Mouse (Mus musculus) left cerebral cortex, postnatal 25 days (tissue): ENCODE data around the gene Dnajc17. TPM values are rescaled to one million over a fixed set of nuclear protein-coding genes. Genes with fewer than 3 reads are reported as not detected.
A peak's percentile ranks its signal among the peaks of the same experiment; 100 is the strongest.

Experiments
- DNase-seq, 2 experiments: peaks; one replicate each; pipeline ENCODE4 v3.0.0; 2022; ENCODE audit warnings: low spot score in 2 of 2, mixed read lengths in 1 of 2
- intact Hi-C: fragments of 180-260 bp; cut with DNase I; formaldehyde crosslinking; loops from one replicate; pipeline ENCODE4 v1.15.1; 2025
- total RNA-seq, 2 experiments: library from RNA; stranded (reverse); gene quantifications; 2 replicates each; pipeline ENCODE4 v1.2.3; 2021

The Dnajc17 gene
- total RNA-seq, 2 experiments from 2014 or later = 16.4 to 18.5 TPM

DNA sequence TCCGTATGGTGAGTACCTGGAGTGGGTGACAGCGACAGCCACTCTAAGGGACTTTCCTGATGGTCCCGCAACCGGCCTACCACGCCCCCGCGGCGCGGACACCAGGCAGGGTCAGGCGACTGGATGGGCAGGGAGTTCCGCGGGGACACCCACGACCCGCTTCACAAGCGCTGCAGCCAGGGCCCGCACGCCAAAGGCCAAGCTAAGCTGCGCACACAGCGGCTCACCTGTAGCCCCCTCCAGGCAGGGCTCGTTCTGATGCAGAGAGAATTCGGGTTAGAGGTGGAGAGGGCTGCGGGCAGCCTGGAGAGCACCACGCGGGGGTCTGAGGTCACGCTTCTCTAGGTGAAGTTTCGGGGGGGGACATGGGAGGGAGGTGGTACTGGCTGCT lies 40.7 kb downstream of the Dnajc17 start:
- no peak for DNase-seq
- intact Hi-C loops = no loop called here

DNA sequence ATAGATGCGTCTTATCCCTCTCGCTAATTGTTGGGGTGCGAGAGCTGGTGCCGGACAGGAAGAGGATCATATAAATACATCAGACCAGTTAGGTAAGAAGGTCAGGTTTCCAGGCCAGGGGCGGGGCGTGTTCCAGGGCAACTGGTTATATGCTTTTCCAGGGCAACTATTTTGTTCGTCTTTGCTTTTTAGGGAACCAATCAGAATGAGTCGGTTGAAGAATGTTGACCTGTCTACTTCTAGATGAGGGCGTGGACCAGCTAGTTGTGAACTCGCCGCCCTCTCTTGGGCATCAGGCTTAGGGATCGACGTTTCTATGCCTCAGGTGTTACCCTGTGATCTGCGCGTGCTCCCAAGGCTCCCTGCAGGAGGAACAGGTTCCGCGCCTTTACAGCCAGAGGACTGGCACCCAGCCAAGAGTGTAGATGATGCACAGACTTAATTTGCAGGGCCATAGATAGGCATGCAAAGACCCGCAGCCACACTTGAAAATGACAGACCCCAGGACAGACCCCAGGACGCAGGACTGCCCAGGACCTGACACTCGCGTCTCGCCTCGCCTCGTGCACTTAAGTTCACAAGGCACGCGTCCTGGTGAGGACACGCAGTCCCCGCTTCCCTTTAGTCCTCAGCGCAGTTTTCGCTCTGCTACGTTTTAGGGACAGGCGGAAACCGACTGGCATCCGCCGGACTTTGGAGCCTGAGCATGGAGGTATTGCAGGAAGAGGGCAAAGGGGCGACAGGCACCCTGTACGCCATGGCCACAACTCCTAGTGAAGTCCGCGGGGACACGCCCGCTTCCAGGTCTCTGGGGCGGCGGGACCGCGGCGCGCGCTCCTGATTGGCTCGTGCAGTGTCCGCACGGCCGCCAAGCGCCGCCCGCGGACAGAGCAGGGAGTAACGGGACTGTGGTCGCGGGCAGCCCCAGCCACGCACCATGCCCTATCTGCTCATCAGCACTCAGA lies 41.4 kb downstream of the Dnajc17 start, which contains the start of gene Gchfr:
Gene Gchfr (plus strand): TSS at position 873 of the 965 bp plus-strand sequence.
- peak; percentile 30 to 33 for DNase-seq
- intact Hi-C loops = no loop called here

DNA sequence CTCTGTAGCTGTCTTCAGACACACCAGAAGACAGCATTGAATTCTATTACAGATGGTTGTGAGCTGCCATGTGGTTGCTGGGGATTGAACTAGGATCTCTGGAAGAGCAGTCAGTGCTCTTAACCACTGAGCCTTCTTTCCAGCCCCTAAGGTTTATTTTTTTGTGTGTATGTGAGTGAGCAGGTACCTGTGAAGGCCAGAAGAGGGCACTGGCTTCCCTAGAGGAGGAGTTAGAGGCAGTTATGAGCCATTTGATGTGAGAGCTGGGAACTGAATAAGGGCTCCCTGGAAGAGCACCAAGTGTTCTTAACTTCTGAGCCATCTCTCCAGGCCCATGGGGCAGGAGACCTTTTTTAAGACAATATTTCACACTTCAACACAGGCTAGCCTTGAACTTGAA lies 43.2 kb downstream of the Dnajc17 start:
- no peak for DNase-seq
- intact Hi-C loops = no loop called here

DNA sequence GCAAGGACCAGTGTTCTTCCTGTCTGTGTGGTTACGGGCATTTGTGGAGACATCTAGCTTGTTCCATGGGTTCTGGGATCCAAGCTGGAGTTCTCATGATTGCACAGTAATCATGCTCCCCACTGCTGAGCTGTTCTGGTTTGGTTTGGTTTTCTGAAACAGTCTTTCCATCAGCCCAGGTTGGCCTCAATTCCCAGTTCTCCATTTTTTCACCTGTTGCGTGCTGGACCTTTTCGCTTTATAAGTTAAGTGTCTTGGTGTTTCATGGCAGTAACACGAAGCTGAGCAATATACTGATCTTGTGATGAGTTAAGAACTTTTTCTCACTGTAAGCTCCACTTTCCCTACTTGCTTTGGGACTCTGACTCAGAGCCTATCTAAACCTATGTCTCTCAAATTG lies 44.6 kb downstream of the Dnajc17 start:
- intact Hi-C loops = no loop called here
- no peak for DNase-seq

DNA sequence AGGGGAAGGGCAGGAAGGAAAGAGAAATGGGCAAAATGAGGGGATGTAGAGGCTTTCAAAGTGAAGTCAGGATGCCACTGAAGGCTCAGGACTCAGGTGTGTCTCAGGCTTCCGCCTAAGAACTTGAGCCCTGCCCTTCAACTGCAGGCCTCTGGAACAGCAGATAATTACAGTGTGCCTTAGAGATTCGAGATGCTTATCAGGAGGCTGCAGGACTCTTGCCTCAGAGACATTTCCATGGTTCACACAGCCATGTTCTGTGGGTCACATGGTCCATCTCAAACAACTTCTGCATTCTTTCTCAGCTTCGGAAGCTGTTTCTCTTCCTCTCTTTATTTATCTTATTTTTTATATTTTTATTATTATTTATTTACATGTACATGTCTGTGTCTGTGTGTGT lies 45.5 kb downstream of the Dnajc17 start:
- intact Hi-C loops = no loop called here
- DNase-seq = no peak

DNA sequence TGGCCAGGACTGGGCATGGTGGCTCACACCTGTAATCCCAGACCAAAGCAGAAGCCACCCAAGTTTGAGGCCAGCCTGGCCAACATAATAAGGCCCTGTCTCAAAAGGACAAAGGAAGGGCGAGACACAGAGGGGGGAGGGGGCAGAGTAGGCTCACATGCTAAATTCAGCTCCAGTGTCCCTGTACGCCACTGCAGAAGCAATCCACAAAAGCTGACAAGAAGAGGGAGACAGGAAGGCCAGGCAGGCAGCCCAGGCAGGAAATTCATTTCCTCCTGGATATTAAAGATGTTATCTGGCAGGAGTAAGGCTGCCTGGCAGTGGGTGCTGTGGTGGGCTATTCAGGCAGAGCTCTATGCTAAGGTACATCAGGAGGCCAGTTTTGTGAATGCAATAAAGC lies 47.3 kb downstream of the Dnajc17 start:
- intact Hi-C loops = no loop called here

DNA sequence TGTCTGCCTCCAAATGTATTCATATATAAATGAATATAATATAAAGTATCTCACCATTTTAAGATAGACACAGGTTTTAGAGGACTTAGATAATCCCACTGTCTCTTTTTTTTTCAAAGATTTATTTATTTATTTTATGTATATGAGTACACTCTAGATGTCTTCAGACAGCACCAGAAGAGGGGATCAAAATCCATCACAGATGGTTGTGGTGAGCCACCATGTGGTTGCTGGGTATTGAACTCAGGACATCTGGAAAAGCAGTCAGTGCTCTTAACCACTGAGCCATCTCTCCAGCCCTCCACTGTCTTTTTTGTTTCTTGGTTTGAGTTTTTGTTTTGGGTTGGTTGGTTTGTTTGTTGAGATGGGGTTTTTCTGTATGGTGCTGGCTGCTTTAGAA lies 50.8 kb downstream of the Dnajc17 start:
- DNase-seq = no peak
- intact Hi-C loops = loop anchor here (5.0 kb wide), 1 partner anchor 111 kb away; the partner anchor contains the start of gene Knl1

More for the DNA sequence above, 47.3 kb downstream of the Dnajc17 start:
- no peak for DNase-seq

DNA sequence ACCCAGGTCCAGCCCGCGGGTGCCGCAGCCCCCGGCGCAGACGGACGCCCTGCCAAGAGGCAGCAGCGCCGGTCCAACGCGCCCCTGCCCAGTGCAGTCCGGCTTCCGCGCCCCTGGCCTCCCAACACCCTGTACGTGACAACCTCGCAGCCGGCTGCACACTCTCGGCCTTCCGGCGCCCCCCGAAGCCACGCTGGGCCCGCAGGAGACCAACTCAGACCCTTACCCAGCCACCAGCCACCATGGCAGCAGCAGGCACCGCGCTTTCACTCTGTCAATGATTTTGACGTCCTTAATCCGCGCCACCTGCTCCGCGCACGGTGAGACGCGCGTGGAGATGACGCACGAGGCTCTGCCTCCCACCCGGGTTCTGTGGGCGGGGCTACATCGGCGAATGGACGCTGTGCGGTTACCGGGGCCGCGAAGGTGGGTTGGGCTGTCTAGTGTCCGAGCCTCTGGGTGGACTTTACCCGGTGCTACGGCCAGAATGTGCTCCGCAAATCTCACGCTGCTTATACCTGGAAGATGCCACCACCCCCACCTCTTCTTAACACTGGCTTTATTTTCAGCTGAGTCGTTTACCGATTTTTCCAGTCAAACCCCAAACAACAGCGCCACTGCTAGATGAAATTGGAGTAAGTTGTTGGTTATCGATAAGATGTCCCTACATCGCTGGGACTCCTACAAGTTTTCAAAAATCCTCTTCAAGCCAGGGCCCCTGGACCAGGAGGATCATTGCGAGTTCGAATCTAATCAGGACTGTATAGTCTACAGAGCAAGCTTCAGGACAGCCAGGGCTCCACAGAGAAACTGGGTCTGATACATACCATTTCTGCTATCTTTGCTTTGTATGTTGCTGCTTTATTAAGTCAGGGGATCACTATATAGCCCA lies 51.7 kb downstream of the Dnajc17 start, which contains the start of gene Rmdn3:
Gene Rmdn3 (minus strand): TSS at position 354 of the 892 bp plus-strand sequence.
- intact Hi-C loops = loop anchor here (5.0 kb wide), 1 partner anchor 110 kb away; the partner anchor contains the start of gene Knl1
- peak; percentile 97 to 99 for DNase-seq

DNA sequence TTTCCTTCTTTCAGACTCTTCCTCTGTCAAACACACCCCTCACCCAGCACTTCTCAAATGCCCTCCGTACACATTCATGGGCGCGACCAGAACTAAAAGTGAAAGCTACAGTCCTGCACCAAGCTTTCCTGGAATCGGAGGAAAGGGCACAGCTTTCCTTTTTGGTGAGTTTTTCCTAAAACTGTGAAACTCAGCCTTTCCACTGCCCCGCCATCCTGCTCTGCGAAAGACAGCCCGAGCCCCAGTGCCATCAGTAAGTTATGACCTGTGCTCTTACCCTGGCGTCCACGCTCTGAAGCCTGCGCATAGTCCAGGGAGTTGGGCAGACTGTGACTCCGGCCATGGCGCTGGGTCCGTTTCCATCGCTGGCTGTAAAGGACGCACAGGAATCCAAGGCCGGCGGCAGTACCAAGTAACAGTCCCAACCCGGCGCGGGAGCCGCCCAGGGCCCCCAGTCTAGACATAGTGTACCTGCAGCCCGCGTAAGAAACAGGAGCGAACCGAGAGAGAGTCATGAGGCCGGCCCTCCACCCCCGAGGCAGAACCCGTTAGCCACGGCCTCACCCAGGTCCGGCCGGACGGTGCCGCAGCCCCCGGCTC lies 52.4 kb downstream of the Dnajc17 start:
- peak in 1 of 2 experiments; percentile 4 for DNase-seq
- intact Hi-C loops = loop anchor here (5.0 kb wide), 1 partner anchor 109 kb away; the partner anchor contains the start of gene Knl1

DNA sequence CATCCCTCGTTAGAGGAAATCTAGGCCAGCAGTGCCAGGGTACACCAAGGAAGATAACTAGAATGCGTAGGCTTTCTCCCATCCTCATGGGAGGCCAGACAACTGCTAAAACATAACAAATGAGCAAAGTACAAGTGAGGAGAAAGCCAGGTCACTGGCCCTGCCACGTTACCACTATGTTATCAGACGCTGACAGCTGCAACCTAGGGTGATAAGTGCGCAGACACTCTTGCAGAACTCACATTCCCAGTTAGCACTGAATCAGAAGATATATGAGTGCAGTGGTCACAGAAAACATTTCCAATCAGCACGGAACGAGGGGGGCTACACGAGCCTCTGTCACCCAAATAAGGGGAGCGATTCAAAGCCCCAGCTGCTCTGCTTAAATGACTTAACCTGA lies 53.2 kb downstream of the Dnajc17 start:
- intact Hi-C loops = loop anchor here (5.0 kb wide), 1 partner anchor 108 kb away; the partner anchor contains the start of gene Knl1

DNA sequence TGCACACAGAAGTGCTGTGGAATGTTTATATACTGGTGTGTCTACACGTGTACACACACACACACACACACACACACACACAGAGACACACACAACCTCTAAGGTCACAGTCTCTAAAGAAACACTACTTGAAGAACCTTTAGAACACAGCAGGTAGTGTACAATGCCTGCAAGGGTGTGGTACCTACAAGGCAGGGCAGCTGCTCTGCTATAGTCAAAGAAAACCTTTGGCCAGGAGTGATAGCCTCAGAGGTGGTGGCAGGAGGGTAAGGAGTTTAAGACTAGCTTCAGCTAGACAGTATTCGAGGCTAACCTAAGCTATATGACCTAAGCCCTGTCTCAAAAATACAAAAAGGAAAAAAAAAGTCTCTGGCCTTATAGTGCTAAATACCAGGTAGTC lies 53.9 kb downstream of the Dnajc17 start:
- intact Hi-C loops = loop anchor here (5.0 kb wide), 1 partner anchor 107 kb away; the partner anchor contains the start of gene Knl1
- no peak for DNase-seq

More for the DNA sequence above, 53.2 kb downstream of the Dnajc17 start:
- DNase-seq = no peak

DNA sequence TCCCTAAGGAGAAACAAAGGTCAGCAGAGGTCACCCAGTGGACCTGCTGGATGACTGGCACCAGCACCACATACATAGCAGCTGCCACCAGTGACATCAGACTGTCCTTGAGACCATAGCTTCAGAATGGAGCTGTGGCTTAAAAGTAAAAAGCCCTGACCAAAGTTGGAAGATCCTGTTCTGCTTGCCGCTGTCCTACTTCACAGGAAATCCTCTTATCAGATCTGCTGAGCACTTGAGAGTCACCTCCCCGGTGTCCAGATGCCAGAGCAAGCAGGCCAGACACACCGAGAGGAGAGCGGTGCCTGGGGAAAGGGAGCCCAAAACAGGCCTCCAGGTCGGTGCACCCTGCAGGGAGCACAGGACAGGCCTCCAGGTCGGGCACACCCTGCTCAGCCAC lies 56.3 kb downstream of the Dnajc17 start:
- no peak for DNase-seq
- intact Hi-C loops = no loop called here

DNA sequence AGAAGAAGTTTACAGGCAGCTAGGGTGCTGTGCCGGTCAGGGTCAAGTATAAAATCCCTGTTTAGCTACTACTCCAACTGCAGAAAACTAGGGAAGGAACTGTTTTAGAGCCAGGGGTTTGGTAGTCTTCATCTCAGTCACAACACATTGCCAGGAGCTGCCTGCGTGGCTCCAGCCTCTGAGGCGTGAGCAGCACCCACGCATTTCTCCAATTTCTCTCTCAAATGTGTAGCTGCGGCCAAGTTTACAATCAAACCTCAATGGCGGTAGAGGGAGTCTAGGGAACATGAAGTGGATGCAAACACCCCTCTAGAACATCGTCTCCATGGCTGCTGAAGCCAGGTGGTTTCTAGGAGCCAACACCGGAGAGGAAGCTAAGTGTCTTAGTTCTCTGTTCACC lies 60.8 kb downstream of the Dnajc17 start:
- DNase-seq = peak; percentile 33 to 74
- intact Hi-C loops = no loop called here

DNA sequence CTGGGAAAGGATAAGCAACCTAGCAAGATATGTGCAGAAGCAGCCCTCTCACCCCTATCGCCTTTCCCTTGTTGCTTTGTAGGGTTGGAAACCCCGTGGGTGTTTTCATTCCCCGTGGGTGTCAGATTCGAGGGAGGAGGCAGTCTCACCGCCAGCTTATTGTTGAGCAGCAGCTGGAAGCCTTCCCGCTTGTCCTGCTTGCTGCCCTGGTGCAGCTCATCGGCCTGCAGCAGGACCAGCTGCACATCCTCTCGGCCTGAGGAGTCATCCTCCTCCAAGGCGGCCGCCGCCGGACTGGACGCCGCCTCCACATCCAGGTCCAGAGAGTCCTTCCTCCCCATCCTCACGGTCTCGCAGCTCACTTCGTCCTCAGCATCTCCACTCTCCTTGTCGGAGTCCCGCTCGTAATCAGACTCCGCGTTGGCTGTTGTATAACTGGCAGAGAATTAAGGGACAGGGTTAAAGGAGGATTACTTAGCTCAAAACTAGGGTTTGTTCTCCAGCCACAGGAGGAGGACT lies 61.4 kb downstream of the Dnajc17 start:
- intact Hi-C loops = no loop called here
- DNase-seq = peak in 1 of 2 experiments; percentile 7

DNA sequence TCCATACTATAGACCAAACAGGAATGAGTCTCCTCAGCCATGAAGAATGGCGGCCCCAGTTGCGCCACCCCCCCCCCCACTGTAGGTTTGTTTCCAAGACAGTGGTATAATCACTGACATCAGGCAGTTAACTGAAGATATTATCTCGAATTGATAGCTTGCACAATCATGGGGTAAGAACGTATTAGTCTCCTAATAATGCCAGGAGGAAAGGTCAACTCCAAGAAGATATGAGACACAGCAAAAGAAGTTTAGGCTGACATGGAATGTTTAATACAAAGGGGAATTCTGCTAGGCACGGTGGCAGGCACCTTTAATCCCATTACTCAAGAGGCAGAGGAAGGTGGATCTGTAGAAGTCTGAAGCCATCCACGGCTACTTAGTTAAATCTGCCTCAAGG lies 62.2 kb downstream of the Dnajc17 start:
- intact Hi-C loops = no loop called here
- no peak for DNase-seq

DNA sequence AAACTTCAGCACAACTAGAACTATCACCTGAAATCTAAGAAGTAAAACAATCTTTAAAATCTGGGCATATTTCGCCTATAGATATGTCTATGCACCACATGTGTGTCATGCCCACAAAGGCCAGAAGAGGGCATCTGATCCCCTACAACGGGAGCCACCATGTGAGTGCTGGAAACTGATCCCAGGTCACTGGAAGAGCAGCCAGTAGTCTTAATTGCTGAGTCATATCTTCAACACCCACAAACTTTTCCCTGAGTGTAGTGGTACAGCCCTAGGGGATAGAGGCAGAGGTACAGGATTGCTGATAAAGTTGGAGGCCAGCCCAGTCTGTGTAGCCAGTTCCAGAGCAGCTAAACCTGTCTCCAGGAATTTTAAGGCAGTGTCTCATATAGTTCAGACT lies 63.4 kb downstream of the Dnajc17 start:
- intact Hi-C loops = no loop called here
- DNase-seq = no peak

DNA sequence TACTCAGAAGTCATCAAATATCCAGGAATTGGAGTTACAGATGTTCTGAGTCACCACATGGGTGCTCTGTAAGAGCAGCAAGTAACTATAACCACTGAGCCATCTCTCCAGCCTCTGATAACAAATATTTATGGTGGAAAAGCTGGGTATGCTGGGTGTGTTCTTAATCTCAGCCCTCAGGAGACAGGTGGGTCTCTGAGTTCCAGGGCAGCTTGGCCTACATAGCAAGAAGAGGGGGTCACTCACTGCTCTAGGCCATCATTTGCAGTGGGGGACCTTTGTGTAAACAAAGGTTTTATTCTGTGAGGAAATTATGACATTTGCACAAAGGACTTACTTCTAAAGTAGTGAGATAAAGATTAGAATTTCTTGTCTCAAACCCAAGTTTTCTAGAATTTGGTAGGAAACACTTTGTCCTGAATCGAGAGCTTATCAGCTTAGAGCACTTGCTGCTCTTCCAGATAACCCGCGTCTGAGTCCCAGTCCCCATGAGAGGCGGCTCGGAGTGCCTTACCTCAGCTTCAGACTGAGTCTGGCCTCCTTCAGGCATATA lies 72.2 kb downstream of the Dnajc17 start:
- intact Hi-C loops = no loop called here
- no peak for DNase-seq
